Mouse (Mus musculus): Measurements from ENCODE around the gene Plekhh1. TPM values are rescaled to one million over a fixed set of nuclear protein-coding genes. Genes with fewer than 3 reads are reported as not detected.

The Plekhh1 gene
- total RNA-seq, 1 experiment from 2014 or later, result 2.1 TPM

DNA sequence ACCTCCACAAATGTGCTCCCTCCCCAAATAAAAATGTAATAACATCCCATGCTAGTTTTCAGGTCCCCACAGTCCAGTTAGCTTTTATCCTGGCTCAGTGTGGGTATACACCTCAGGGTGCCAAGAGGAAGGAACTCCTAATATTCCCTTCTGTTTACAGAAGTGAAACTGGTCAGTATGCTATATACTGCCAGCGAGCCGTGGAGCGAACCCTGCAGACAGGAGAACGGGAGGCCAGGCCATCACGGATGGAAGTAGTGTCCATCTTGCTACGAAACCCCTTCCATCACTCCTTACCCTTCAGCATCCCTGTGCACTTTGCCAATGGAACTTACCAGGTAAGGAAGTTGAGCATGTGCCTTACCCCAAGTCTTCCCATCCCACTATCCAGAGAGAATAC, 43.6 kb downstream of the Plekhh1 start:
- DNase-seq, result no peak

GRCm38 (mm10) chr12:79073362-79073761, 44.4 kb downstream of the Plekhh1 start:
- DNase-seq, result no peak

- peak; percentile 85 for DNase-seq
Measured at GRCm38 (mm10) chr12:79089182-79089812, 60.3 kb downstream of the Plekhh1 start, which contains the start of gene Pigh. Pigh (minus strand) TSS chr12:79089651.

DNA sequence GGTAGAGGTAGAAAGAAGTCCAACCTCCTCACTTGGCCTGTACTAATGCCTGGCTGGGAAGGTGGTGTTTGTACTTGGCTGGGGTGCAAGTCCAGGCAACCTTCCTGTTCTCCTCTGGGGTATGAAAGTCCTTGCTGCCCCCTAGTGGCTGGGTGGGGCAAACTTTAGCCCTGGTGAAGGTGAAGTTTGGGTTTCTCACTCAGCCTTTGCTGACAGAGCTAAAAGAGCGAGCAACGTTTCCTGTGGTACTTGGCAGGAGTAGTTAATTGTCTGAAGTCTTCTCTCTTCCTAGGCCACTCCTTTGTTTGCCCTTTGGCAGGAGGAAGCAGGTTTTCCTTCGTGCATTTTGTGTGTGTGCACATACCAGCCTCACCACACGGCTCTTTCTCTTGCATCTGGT, 63.6 kb downstream of the Plekhh1 start:
- DNase-seq, result peak; percentile 65

DNA sequence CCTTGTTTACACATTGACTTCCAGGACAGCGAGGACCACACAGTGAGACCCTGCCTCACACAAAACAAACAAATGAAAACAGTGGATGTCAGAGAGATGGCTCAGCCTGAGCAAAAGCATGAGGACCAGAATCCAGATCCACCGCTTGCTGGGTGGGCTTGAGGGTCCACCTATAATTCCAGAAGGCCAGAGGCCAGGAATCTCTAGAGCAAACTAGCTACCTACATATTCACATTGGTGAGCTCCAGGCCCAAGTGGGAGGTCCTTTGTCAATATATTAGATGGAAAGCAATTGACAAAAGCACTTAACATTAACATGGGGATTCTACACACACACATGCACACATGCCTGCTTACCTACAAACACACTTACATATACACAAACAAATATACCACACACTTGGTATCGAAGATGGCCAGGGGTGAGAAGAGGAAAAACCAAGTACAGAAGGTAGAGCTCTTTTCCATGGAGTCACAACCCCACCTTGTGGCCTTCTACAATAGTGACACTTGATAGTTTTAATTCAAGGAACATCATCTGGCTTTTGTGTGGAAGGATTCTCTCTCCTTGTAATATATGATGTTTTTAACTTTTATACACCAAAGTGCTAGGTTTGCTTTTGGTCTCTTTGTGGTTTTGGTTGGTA, 68.3 kb downstream of the Plekhh1 start:
- DNase-seq, result no peak

DNA sequence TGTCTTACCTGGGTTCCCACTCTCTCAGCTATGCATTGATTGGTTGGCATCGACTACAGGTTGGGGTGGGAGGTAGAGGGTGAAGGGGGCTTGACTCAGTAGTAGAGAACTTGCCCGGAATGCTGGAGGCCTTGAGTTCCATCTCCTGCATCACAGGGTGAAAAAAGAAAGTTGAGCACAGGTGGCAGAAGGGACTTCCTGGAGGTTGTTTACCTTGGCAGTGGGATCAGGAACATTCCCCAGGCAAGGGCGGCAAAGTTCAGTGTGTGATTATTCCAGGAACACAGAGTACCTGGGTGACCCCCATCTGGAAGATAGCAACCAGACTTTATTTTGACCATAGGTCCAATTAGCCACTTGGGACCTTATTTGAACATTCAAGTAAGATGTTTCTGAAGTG, 74.8 kb downstream of the Plekhh1 start:
- no peak for DNase-seq

- no peak for DNase-seq
Measured at GRCm38 (mm10) chr12:79104544-79104943, 75.6 kb downstream of the Plekhh1 start.

DNA sequence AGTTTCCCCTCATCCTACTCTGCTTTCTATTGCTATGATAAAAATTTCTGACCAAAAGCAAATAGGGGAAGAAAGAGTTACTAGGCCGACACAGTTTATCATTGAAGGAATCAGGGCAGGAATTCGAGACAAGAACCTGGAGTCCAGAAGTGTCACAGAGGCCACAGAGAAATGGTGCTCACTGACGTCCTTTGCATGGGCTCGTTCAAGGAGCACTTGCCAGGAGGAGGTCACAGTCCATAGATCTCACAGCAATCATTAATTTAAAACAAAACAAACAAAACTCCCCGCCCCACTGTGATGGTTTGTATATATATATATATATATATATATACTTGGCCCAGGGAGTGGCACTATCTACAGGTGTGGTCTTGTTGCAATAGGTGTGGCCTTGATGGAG, 76.3 kb downstream of the Plekhh1 start:
- no peak for DNase-seq

DNA sequence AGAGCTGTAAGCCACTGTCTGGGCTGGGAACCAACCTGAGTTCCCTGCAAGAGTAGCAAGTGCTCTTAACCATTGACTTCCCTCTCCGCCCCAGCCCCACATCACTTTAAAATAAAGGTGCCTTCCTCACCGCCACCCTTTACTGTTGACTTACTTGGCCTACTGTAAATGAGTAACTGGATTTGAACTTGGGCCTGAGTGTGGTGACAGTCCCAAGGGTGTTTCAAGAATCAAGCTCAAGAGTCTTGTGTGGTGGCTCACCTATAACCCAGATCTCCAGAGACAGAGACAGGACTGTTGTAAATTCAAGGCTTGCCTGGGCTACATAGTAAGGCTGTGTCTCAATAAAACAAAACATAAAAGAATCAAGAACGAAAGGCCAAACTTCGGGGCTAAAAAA, 90.0 kb downstream of the Plekhh1 start:
- no peak for DNase-seq

- DNase-seq, result no peak
Measured at GRCm38 (mm10) chr12:79122820-79123219, 93.9 kb downstream of the Plekhh1 start.

GRCm38 (mm10) chr12:79130299-79131177, 101.6 kb downstream of the Plekhh1 start, which contains the start of gene Arg2:
Arg2 (plus strand) TSS chr12:79130777.
- peak; percentile 69 for DNase-seq

Other genes starting within 250 kb of the Plekhh1 start
- 71.8 and 76.4 TPM in 2 replicates for gene Atp6v1d, start 167.5 kb upstream of the Plekhh1 start, total RNA-seq (2021)
- gene Eif2s1, start 167.3 kb upstream of the Plekhh1 start, total RNA-seq (2021), result 88.3 and 95.0 TPM in 2 replicates
- gene Plek2, start 122.2 kb upstream of the Plekhh1 start, total RNA-seq (2021), result not detected in 2 replicates
- gene Tmem229b, start 21.5 kb upstream of the Plekhh1 start, total RNA-seq (2021), result 5.2 and 9.0 TPM in 2 replicates
- 10.6 and 12.2 TPM in 2 replicates for gene Pigh, start 60.5 kb downstream of the Plekhh1 start, total RNA-seq (2021)
- 0.21 TPM in 1 of 2 replicates, not detected in the other for gene Arg2, start 101.6 kb downstream of the Plekhh1 start, total RNA-seq (2021)
- gene Vti1b, start 143.5 kb downstream of the Plekhh1 start, total RNA-seq (2021), result 97.2 and 122 TPM in 2 replicates
- 28.7 and 30.6 TPM in 2 replicates for gene Rdh11, start 163.1 kb downstream of the Plekhh1 start, total RNA-seq (2021)
- gene Rdh12, start 179.8 kb downstream of the Plekhh1 start, total RNA-seq (2021), result 0.57 and 0.82 TPM in 2 replicates